Mouse (Mus musculus) CH12.LX (cell line): ENCODE measurements around the gene Itpka. TPM values are rescaled to one million over a fixed set of nuclear protein-coding genes. Genes with fewer than 3 reads are reported as not detected.

Experiments used
- DNase-seq: peaks from one replicate; pipeline ENCODE4 v3.0.0-alpha.2; 2013; ENCODE audit errors: extremely low read depth
- H3K27ac ChIP-seq: 2 replicates; pipeline ENCODE4 v1.5.1; 2012; ENCODE audit warnings: low read depth, mild to moderate bottlenecking, control low read depth, moderate library complexity; ENCODE audit not compliant: insufficient read depth
- H3K27me3 ChIP-seq: replicated peaks from 2 replicates; pipeline ENCODE3; 2012; ENCODE audit warnings: inconsistent platforms
- H3K36me3 ChIP-seq, 2 experiments: replicated peaks in 1 of 2; 2 replicates each; pipeline versions ENCODE3 to v1.6.1; 2012; ENCODE audit warnings: inconsistent platforms in 1 of 2, low read length in 1 of 2, mild to moderate bottlenecking in 1 of 2, mixed read lengths in 1 of 2, moderate library complexity in 1 of 2; ENCODE audit not compliant: control insufficient read depth in 1 of 2, insufficient read depth in 1 of 2
- H3K4me1 ChIP-seq, 2 experiments: 2 replicates each; pipeline ENCODE4 v1.6.1; 2012; ENCODE audit warnings: inconsistent platforms in 1 of 2, moderate library complexity in 1 of 2; ENCODE audit not compliant: insufficient read depth in 2 of 2, control insufficient read depth in 1 of 2
- H3K4me2 ChIP-seq: 2 replicates; pipeline ENCODE4 v1.6.1; 2012; ENCODE audit warnings: low read depth, mild to moderate bottlenecking, control low read depth; ENCODE audit not compliant: poor library complexity, insufficient read depth, severe bottlenecking
- H3K4me3 ChIP-seq, 3 experiments: fragments of 150-350 bp in 1 of 3; sonication (generic) in 1 of 3; replicated peaks in 1 of 3; 2 replicates each; pipeline versions ENCODE3 to v1.5.1; 2011 to 2012; ENCODE audit warnings: low read depth in 2 of 3, low read length in 2 of 3, mild to moderate bottlenecking in 2 of 3, moderate library complexity in 2 of 3, control low read depth in 1 of 3, improper control_type of control experiment in 1 of 3, inconsistent platforms in 1 of 3, mixed read lengths in 1 of 3; ENCODE audit not compliant: poor library complexity in 1 of 3
- H3K79me2 ChIP-seq: replicated peaks from 2 replicates; pipeline ENCODE4 v1.6.1; 2012; ENCODE audit warnings: mild to moderate bottlenecking, moderate library complexity; ENCODE audit not compliant: control insufficient read depth, poor library complexity, insufficient read depth, severe bottlenecking; ENCODE audit errors: extremely low read depth
- H3K9ac ChIP-seq: 2 replicates; pipeline ENCODE4 v1.6.1; 2012; ENCODE audit warnings: low read depth, mild to moderate bottlenecking, control low read depth, moderate library complexity; ENCODE audit not compliant: insufficient read depth
- H3K9me3 ChIP-seq: replicated peaks from 2 replicates; pipeline ENCODE3; 2012; ENCODE audit warnings: low read length, inconsistent platforms, mixed read lengths
- CHD1 ChIP-seq: IDR thresholded peaks from 2 replicates; pipeline ENCODE4 v1.6.1; 2012; ENCODE audit warnings: low read depth, low read length, improper control_type of control experiment, inconsistent platforms
- CTCF ChIP-seq, 2 experiments: IDR thresholded peaks in 1 of 2; conservative IDR thresholded peaks in 1 of 2; 2 replicates each; pipeline ENCODE4 v1.5.1; 2011 to 2012; ENCODE audit warnings: low read depth in 2 of 2, low read length in 2 of 2, improper control_type of control experiment in 1 of 2, inconsistent platforms in 1 of 2, mild to moderate bottlenecking in 1 of 2, moderate library complexity in 1 of 2
- E2F4 ChIP-seq: IDR thresholded peaks from 2 replicates; pipeline ENCODE4 v1.6.1; 2011; ENCODE audit warnings: low read depth, low read length, improper control_type of control experiment; ENCODE audit not compliant: insufficient replicate concordance
- ELF1 ChIP-seq: IDR thresholded peaks from 2 replicates; pipeline ENCODE4 v1.6.1; 2014; ENCODE audit warnings: low read depth, mild to moderate bottlenecking, inconsistent platforms, low read length, improper control_type of control experiment
- HCFC1 ChIP-seq: IDR thresholded peaks from 2 replicates; pipeline ENCODE4 v1.6.1; 2012; ENCODE audit warnings: low read depth, mild to moderate bottlenecking, inconsistent platforms, low read length, improper control_type of control experiment
- JUN ChIP-seq: IDR thresholded peaks from 2 replicates; pipeline ENCODE4 v1.6.1; 2011; ENCODE audit warnings: low read depth, mild to moderate bottlenecking, low read length, improper control_type of control experiment, moderate library complexity; ENCODE audit not compliant: insufficient read depth
- JUND ChIP-seq: conservative IDR thresholded peaks from 2 replicates; pipeline ENCODE4 v1.6.1; 2011; ENCODE audit warnings: low read depth, low read length, improper control_type of control experiment
- KAT2A ChIP-seq: IDR thresholded peaks from 2 replicates; pipeline ENCODE4 v1.6.1; 2012; ENCODE audit warnings: low read length, improper control_type of control experiment, inconsistent platforms; ENCODE audit not compliant: insufficient replicate concordance
- MAX ChIP-seq: IDR thresholded peaks from 2 replicates; pipeline ENCODE4 v1.6.1; 2011; ENCODE audit warnings: low read length, improper control_type of control experiment
- MAZ ChIP-seq: IDR thresholded peaks from 2 replicates; pipeline ENCODE4 v1.6.1; 2012; ENCODE audit warnings: low read depth, mild to moderate bottlenecking, inconsistent platforms, low read length, improper control_type of control experiment, moderate library complexity
- MYC ChIP-seq: IDR thresholded peaks from 2 replicates; pipeline ENCODE4 v1.6.1; 2011; ENCODE audit warnings: low read depth, mild to moderate bottlenecking, improper control_type of control experiment, low read length
- NELFE ChIP-seq: IDR thresholded peaks from 2 replicates; pipeline ENCODE4 v1.6.1; 2011; ENCODE audit warnings: low read depth, low read length, improper control_type of control experiment
- POLR2AphosphoS2 ChIP-seq: IDR thresholded peaks from 2 replicates; pipeline ENCODE4 v1.6.1; 2011; ENCODE audit warnings: low read depth, low read length, improper control_type of control experiment
- RCOR1 ChIP-seq: conservative IDR thresholded peaks from 2 replicates; pipeline ENCODE4 v1.6.1; 2012; ENCODE audit warnings: low read depth, mild to moderate bottlenecking, inconsistent platforms, low read length, improper control_type of control experiment
- SMC3 ChIP-seq: IDR thresholded peaks from 2 replicates; pipeline ENCODE4 v1.6.1; 2011; ENCODE audit warnings: low read depth, low read length, improper control_type of control experiment
- UBTF ChIP-seq: IDR thresholded peaks from 2 replicates; pipeline ENCODE4 v1.6.1; 2012; ENCODE audit warnings: low read depth, mild to moderate bottlenecking, inconsistent platforms, low read length, improper control_type of control experiment, moderate library complexity
- USF1 ChIP-seq: IDR thresholded peaks from 2 replicates; pipeline ENCODE4 v1.6.1; 2014; ENCODE audit warnings: low read depth, mild to moderate bottlenecking, inconsistent platforms, low read length, improper control_type of control experiment
- ZC3H11A ChIP-seq: IDR thresholded peaks from 2 replicates; pipeline ENCODE4 v1.6.1; 2012; ENCODE audit warnings: low read depth, mild to moderate bottlenecking, inconsistent platforms, low read length, improper control_type of control experiment
- ZKSCAN1 ChIP-seq: IDR thresholded peaks from 2 replicates; pipeline ENCODE4 v1.6.1; 2012; ENCODE audit warnings: low read depth, inconsistent platforms, low read length, improper control_type of control experiment, borderline replicate concordance
- ZMIZ1 ChIP-seq: IDR thresholded peaks from 2 replicates; pipeline ENCODE4 v1.6.1; 2012; ENCODE audit warnings: low read depth, mild to moderate bottlenecking, inconsistent platforms, low read length, improper control_type of control experiment
- ZNF384 ChIP-seq: IDR thresholded peaks from 2 replicates; pipeline ENCODE4 v1.6.1; 2012; ENCODE audit warnings: low read depth, low read length, improper control_type of control experiment, inconsistent platforms
- dilution Hi-C: fragments of 300-500 bp; cut with MboI; formaldehyde crosslinking; loops from 2 replicates; pipeline ENCODE4 v1.14.3; 2020; ENCODE audit warnings: low sequenced_read_pairs; ENCODE audit not compliant: extremely low pct_unique_long_range_greater_than_20kb, extremely low pct_ligation_motif_present
- in situ Hi-C: fragments of 300-500 bp; cut with MboI; formaldehyde crosslinking; loops from 3 replicates; pipeline ENCODE4 v1.14.3; 2019; ENCODE audit warnings: low sequenced_read_pairs, low pct_ligation_motif_present, low pct_unique_long_range_greater_than_20kb, mixed read lengths
- polyA plus RNA-seq: library from polyadenylated mRNA; unstranded; fragments of >175 nt; gene quantifications from 2 replicates; pipeline ENCODE4 v1.2.1, GENCODE M21; 2012; ENCODE audit warnings: low read depth; ENCODE audit not compliant: insufficient read length
- total RNA-seq, 2 experiments: library from RNA; depleted of rRNA; stranded (reverse); fragments of 300-350 nt in 1 of 2; fragments of >200 nt in 1 of 2; gene quantifications; 2 replicates each; pipeline ENCODE4 v1.2.3; 2012 to 2014

The Itpka gene
- total and polyA plus RNA-seq, 3 experiments = 0.34 to 0.54 (median 0.39) TPM

- peak overlapping the region; percentile 79 for H3K4me2 ChIP-seq
- peaks cover 0 to 6% of the 10 kb centered on the region in 2 experiments; a peak in 2 of 4 replicates for H3K4me1 ChIP-seq
- H3K36me3 ChIP-seq = peaks cover 0 to 9% of the 10 kb centered on the region in 2 experiments
- H3K27me3 ChIP-seq = peaks cover 5% of the 10 kb centered on the region
- TF ChIP-seq ZNF384 = no peak
- no peak for TF ChIP-seq CHD1
- no peak for TF ChIP-seq MAZ
- TF ChIP-seq SMC3 = no peak
- TF ChIP-seq ZKSCAN1 = no peak
- peak; percentile 56 for TF ChIP-seq ELF1
- TF ChIP-seq KAT2A = no peak
- TF ChIP-seq ZMIZ1 = no peak
- TF ChIP-seq JUN = no peak
- TF ChIP-seq UBTF = peak; percentile 89; the same call in 1 of the 2 replicates
- no peak for TF ChIP-seq JUND
- H3K79me2 ChIP-seq = no peaks in the 10 kb centered on the region
- H3K4me3 ChIP-seq = peak overlapping the region in 1 of 3 experiments; percentile 67
- in situ Hi-C loops = no loop called here
- H3K9me3 ChIP-seq = no peaks in the 10 kb centered on the region
- no peak for DNase-seq
- peak overlapping the region; percentile 46; the same call in 1 of the 2 replicates for H3K9ac ChIP-seq
- H3K27ac ChIP-seq = no peak overlapping the region
- dilution Hi-C loops = no loop called here
These were observed 16.1 kb downstream of the Itpka start for GRCm38 (mm10) chr2:119758101-119758843.

GRCm38 (mm10) chr2:119758844-119759835 lies 17.0 kb downstream of the Itpka start:
- Histone ChIP-seq H3K79me2 (no peaks in the 10 kb centered on the region), H3K27me3 (peaks cover 5% of the 10 kb centered on the region), H3K4me2 (no peak overlapping the region), H3K4me1 (peaks cover 0 to 9% of the 10 kb centered on the region in 2 experiments; a peak in 2 of 4 replicates), H3K9ac (no peak overlapping the region), H3K4me3 (peak overlapping the region in 1 of 3 experiments; percentile 67), H3K9me3 (no peaks in the 10 kb centered on the region), H3K27ac (no peak overlapping the region), H3K36me3 (peaks cover 6 to 18% of the 10 kb centered on the region in 2 experiments)
- DNase-seq = no peak
- in situ Hi-C loops = no loop called here
- TF ChIP-seq E2F4 (no peak), JUND (no peak), NELFE (no peak), MYC (no peak), POLR2AphosphoS2 (no peak), RCOR1 (no peak), USF1 (no peak), JUN (no peak), ZMIZ1 (no peak), UBTF (no peak), HCFC1 (no peak), ZC3H11A (no peak), CHD1 (no peak), CTCF (conservative IDR thresholded peaks at IDR 0.05 in 1 of 2, IDR thresholded peaks at IDR 0.05 in 1 of 2; ENCODE audit: low read depth in 2 of 2, low read length in 2 of 2) (no peak), MAX (no peak)
- dilution Hi-C loops = no loop called here
